Mouse (Mus musculus) forelimb bud, embryonic 11.5 days (tissue): ENCODE measurements around the gene Gm5773.
"Not testable (repeated sequence)": the region's sequence is repeated elsewhere in the genome, so short reads cannot be mapped to it uniquely, and the experiment has no call there.

Source experiments
- DNase-seq: peaks from one replicate; pipeline ENCODE4 v3.0.0-alpha.2; 2012; ENCODE audit warnings: low read depth, low spot score

The Gm5773 gene

DNA sequence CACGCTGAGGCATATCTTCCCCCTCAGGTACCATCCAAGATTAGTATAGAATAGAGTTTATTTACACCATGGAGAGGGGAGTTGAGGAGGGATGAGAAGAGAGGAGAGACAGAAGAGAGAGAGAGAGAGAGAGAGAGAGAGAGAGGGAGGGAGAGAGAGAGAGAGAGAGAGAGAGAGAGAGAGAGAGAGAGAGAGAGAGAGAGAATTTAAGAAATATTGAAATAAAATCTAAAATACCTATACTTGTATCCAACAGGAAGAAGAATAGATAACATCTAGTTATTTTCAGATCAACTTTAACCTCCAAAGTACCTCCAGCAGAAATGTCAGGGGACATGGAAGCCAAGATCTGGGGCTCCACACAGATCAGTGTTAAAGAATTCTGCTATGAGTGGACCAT is at the start of gene Gm5773:
TSS of gene Gm5773 (plus strand) at position 301 of the 400 bp plus-strand sequence.
- not testable (repeated sequence) for DNase-seq

DNA sequence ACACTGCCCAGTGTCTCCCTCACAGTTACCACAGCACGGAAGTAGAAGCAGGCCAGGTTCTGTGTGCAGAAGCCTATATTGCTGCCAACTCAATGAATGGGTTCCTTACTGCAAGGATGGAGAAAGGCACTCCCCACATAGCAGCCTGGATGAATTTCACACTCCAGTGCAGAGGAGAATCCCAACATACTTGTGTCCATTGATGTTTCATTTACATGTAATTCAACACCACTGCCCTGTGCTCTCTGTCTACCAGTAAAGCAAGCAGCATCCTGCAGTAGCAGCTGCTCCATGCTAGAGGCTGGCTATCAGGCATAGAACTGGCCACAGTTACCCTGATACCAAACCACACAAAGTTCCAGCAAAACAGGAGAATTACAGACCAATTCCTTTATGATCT is 27.3 kb upstream of the Gm5773 start:
- not testable (repeated sequence) for DNase-seq

DNA sequence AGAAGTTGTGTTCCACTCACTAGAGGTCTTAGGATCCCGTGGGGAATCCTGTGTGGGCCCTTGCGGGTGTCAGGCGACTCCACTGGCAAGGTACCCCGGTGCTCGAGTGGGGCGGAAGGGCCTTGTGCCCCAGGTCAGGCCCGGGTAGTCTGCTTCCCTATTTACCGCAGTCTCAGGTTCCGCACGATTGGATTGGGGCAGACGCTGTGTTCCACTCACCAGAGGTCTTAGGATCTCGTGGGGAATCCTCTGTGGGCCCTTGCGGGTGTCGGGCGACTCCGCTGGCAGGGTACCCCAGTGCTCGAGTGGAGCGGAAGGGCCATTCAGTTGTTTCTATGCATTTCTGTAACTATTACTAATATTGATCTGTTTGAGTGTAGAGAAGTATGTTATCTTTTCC is 18.8 kb upstream of the Gm5773 start:
- not testable (repeated sequence) for DNase-seq

DNA sequence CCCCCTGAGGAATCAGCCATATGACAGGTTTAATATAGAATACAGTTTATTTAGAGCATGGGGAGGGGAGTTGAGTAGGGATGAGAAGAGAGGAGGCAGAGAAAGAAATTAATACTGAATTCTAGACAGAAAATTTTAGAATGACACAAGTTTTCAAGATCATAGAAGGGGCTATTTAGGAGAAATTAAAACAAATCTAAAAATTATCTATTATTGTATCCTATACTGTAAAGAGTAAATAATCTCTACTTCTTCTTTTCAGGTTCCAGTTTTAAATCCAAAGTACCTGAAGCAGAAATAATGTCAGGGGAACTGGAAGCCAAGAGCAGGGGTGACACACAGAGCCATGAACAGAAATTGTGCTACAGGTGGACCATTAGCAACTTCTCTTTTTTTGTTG is 23.3 kb downstream of the Gm5773 start, which contains the start of gene Tdpoz4:
TSS of gene Tdpoz4 (plus strand) at position 301 of the 400 bp plus-strand sequence.
- not testable (repeated sequence) for DNase-seq

DNA sequence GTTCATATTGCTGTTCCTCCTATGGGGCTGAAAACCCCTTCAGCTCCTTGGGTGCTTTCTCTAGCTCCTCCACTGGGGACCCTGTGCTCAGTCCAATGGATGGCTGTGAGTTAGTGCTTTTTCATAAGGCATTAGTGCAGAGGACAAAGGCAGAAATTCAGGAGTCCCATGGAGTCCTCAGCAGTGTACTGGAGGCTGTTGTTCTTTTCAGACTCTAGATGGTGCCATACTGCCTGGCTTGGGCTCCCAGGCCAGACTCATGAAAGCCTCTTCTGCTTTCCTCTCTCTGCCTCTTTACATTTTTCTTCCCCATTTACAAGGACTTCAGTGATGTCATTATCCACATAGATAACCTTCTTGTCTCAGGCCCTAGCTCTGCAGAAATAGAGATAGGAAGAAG is 40.5 kb downstream of the Gm5773 start:
- not testable (repeated sequence) for DNase-seq
